Mouse (Mus musculus) kidney, adult 11 months (tissue): Measurements from ENCODE around the gene Ssxb1.
"Not testable (repeated sequence)": the region's sequence is repeated elsewhere in the genome, so short reads cannot be mapped to it uniquely, and the experiment has no call there.

Source experiments
- DNase-seq: peaks from one replicate; pipeline ENCODE4 v3.0.0; 2022

Ssxb1 gene

DNA sequence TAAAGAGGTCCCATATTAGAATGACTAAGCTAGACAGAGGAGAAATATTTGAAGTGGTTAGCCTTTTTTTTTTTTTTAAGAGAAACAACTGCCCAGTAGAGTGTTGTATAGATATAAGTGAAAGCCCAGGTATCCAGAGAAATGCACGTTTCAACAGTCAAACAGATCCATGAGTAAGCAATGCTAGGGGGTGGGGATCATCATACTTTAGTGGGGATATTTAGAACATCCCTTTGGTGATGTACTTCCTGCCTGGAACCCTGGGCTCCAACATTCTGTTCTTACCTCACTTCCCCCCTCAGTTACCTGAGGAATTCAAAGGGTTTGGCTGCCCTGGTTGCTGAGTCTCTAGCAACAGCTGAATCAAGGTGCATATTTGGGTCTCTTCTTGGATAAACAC is at the start of gene Ssxb1:
Gene Ssxb1, plus strand, starts transcription at position 301 of the 400 bp plus-strand sequence.
- DNase-seq = not testable (repeated sequence)

DNA sequence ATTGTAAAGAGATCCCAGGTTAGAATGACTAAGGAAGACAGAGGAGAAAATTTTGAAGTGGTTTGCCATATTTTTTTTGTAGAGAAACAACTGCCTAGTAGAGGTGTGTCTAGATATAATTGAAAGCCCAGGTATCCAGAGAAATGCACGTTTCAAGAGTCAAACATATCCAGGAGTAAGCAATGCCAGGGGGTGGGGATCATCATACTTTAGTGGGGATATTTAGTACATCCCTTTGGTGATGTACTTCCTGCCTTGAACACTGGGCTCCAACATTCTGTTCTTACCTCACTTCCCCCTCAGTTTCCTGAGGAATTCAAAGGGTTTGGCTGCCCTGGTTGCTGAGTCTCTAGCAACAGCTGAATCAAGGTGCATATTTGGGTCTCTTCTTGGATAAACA is 46.4 kb upstream of the Ssxb1 start, which contains the start of gene Ssxb9:
Gene Ssxb9, plus strand, starts transcription at position 301 of the 400 bp plus-strand sequence.
- not testable (repeated sequence) for DNase-seq

DNA sequence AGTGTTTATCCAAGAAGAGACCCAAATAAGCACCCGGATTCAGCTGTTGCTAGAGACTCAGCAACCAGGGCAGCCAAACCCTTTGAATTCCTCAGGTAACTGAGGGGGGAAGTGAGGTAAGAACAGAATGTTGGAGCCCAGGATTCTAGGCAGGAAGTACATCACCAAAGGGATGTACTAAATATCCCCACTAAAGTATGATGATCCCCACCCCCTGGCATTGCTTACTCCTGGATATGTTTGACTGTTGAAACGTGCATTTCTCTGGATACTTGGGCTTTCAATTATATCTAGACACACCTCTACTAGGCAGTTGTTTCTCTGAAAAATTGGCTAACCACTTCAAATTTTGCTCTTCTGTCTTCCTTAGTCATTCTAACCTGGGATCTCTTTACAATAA is 48.5 kb downstream of the Ssxb1 start, which contains the start of gene Ssxb2:
Gene Ssxb2, minus strand, starts transcription at position 101 of the 400 bp plus-strand sequence.
- DNase-seq = not testable (repeated sequence)
